Mouse (Mus musculus): ENCODE data around the gene Zfp592.

Zfp592 gene

GRCm38 (mm10) chr7:81059388-81059787, 65.9 kb downstream of the Zfp592 start:
- no peak for DNase-seq

- peak; percentile 34 to 68 for DNase-seq
These were observed 67.4 kb downstream of the Zfp592 start for GRCm38 (mm10) chr7:81060908-81061307.

GRCm38 (mm10) chr7:81061936-81062335, 68.5 kb downstream of the Zfp592 start:
- DNase-seq: peak; percentile 72

GRCm38 (mm10) chr7:81063332-81063731, 69.9 kb downstream of the Zfp592 start:
- no peak for DNase-seq

GRCm38 (mm10) chr7:81066714-81067113, 73.2 kb downstream of the Zfp592 start:
- DNase-seq: no peak

- DNase-seq: no peak
These were observed 79.0 kb downstream of the Zfp592 start for GRCm38 (mm10) chr7:81072463-81072862.

GRCm38 (mm10) chr7:81073273-81073672, 79.8 kb downstream of the Zfp592 start:
- no peak for DNase-seq

GRCm38 (mm10) chr7:81074546-81074945, 81.1 kb downstream of the Zfp592 start:
- DNase-seq: no peak

- no peak for DNase-seq
These were observed 81.8 kb downstream of the Zfp592 start for GRCm38 (mm10) chr7:81075299-81075698.

- DNase-seq: no peak
These were observed 82.3 kb downstream of the Zfp592 start for GRCm38 (mm10) chr7:81075732-81076131.

- no peak for DNase-seq
These were observed 83.5 kb downstream of the Zfp592 start for GRCm38 (mm10) chr7:81077009-81077408.

- no peak for DNase-seq
These were observed 85.3 kb downstream of the Zfp592 start for GRCm38 (mm10) chr7:81078740-81079139.

GRCm38 (mm10) chr7:81093420-81093965, 100.0 kb downstream of the Zfp592 start:
- DNase-seq: no peak

GRCm38 (mm10) chr7:81094104-81094757, 100.8 kb downstream of the Zfp592 start:
- DNase-seq: no peak
